Mouse (Mus musculus) lung, postnatal 0 days (tissue): ENCODE data around the gene Hmgcl. TPM values are rescaled to one million over a fixed set of nuclear protein-coding genes. Genes with fewer than 3 reads are reported as not detected.

Experiments
- ATAC-seq: fragments of 200-750 bp; cut with Nextera tagmentation; 2 replicates; pipeline ENCODE4 v1.8.0; 2017; ENCODE audit warnings: moderate library complexity
- DNase-seq: peaks from one replicate; pipeline ENCODE4 v3.0.0-alpha.2; 2016; ENCODE audit warnings: low spot score
- H3K27ac ChIP-seq: fragments of 300-500 bp; sonication (generic); 2 replicates; pipeline ENCODE4 v1.5.1; 2014; ENCODE audit warnings: antibody characterized with exemption, mild to moderate bottlenecking, low read length, mixed read lengths
- H3K27me3 ChIP-seq: fragments of 300-500 bp; sonication (generic); replicated peaks from 2 replicates; pipeline ENCODE4 v1.6.1; 2014; ENCODE audit warnings: low read length, mixed read lengths; ENCODE audit not compliant: insufficient read depth
- H3K36me3 ChIP-seq: fragments of 300-500 bp; sonication (generic); 2 replicates; pipeline ENCODE4 v1.6.1; 2014; ENCODE audit warnings: low read length, mixed read lengths; ENCODE audit not compliant: insufficient read depth
- H3K4me1 ChIP-seq: fragments of 300-500 bp; sonication (generic); 2 replicates; pipeline ENCODE4 v1.6.1; 2014; ENCODE audit warnings: antibody characterized with exemption, low read depth, low read length, mixed read lengths; ENCODE audit not compliant: insufficient read depth
- H3K4me2 ChIP-seq: fragments of 300-500 bp; sonication (generic); replicated peaks from 2 replicates; pipeline ENCODE4 v1.6.1; 2014; ENCODE audit warnings: low read depth, mild to moderate bottlenecking, low read length, moderate library complexity, mixed read lengths
- H3K4me3 ChIP-seq: fragments of 300-500 bp; sonication (generic); 2 replicates; pipeline ENCODE4 v1.5.1; 2014; ENCODE audit warnings: low read depth, low read length
- H3K9ac ChIP-seq: fragments of 300-500 bp; sonication (generic); replicated peaks from 2 replicates; pipeline ENCODE4 v1.6.1; 2014; ENCODE audit warnings: low read depth, mild to moderate bottlenecking
- H3K9me3 ChIP-seq: fragments of 300-500 bp; sonication (generic); 2 replicates; pipeline ENCODE4 v1.6.1; 2016; ENCODE audit warnings: low read length, mixed read lengths
- CTCF ChIP-seq: IDR thresholded peaks from 2 replicates; pipeline ENCODE4 v1.5.1; 2016; ENCODE audit warnings: antibody characterized with exemption, mild to moderate bottlenecking
- EP300 ChIP-seq: IDR thresholded peaks from 2 replicates; pipeline ENCODE4 v1.6.1; 2016; ENCODE audit warnings: antibody characterized with exemption, mild to moderate bottlenecking, control low read depth
- WGBS: fragments of 180-500 bp; shearing (Covaris S2); extraction: QIAGEN DNeasy Blood & Tissue Kit; methylation state at CpG from one replicate; pipeline ENCODE4 v1.1.7; 2014; 5-methylcytosine and 5-hydroxymethylcytosine counted together
- polyA plus RNA-seq: library from polyadenylated mRNA; unstranded; fragments of >200 nt; fragmentation: Nextera tagmentation; extraction: Ambion mirVana; gene quantifications from 2 replicates; pipeline ENCODE4 v1.2.1, GENCODE M21; 2015

The Hmgcl gene
- polyA plus RNA-seq, 1 experiment from 2014 or later = 67.7 TPM

GRCm38 (mm10) chr4:135960717-135961116 lies 14.5 kb downstream of the Hmgcl start:
- peaks cover 21% of the 10 kb centered on the region for H3K36me3 ChIP-seq
- H3K4me2 ChIP-seq = no peak overlapping the region
- peak; percentile 73 for DNase-seq
- no peaks in the 10 kb centered on the region for H3K4me1 ChIP-seq
- no peak for TF ChIP-seq EP300
- peak; percentile 93 for TF ChIP-seq CTCF
- H3K27me3 ChIP-seq = no peaks in the 10 kb centered on the region
- no peak for ATAC-seq
- no peak overlapping the region for H3K9ac ChIP-seq
- 29% methylated on average over 5 of the region's 5 CpGs for WGBS
- no peaks in the 10 kb centered on the region for H3K9me3 ChIP-seq
- no peak overlapping the region for H3K27ac ChIP-seq
- H3K4me3 ChIP-seq = no peak overlapping the region

- H3K27me3 ChIP-seq = no peaks in the 10 kb centered on the region
- H3K9me3 ChIP-seq = no peaks in the 10 kb centered on the region
- H3K4me2 ChIP-seq = no peak overlapping the region
- DNase-seq (no peak), ATAC-seq (no peak)
- no peak overlapping the region for H3K4me3 ChIP-seq
- TF ChIP-seq CTCF = no peak
- no peak for TF ChIP-seq EP300
- H3K36me3 ChIP-seq = peaks cover 14% of the 10 kb centered on the region
- no peak overlapping the region for H3K9ac ChIP-seq
- WGBS = 87% methylated on average over 5 of the region's 5 CpGs
- no peaks in the 10 kb centered on the region for H3K4me1 ChIP-seq
- no peak overlapping the region for H3K27ac ChIP-seq
Measured at GRCm38 (mm10) chr4:135961709-135962108, 15.5 kb downstream of the Hmgcl start.

- Histone ChIP-seq H3K4me3 (no peak overlapping the region), H3K27ac (peak overlapping the region; percentile 97; the same call in 1 of the 2 replicates), H3K4me2 (no peak overlapping the region), H3K4me1 (no peaks in the 10 kb centered on the region), H3K27me3 (no peaks in the 10 kb centered on the region), H3K36me3 (peaks cover 14% of the 10 kb centered on the region; the same call in 1 of the 2 replicates), H3K9me3 (no peaks in the 10 kb centered on the region), H3K9ac (no peak overlapping the region)
- ATAC-seq = no peak
- 90% methylated on average over 7 of the region's 7 CpGs for WGBS
- TF ChIP-seq EP300 = no peak
- TF ChIP-seq CTCF = no peak
- DNase-seq = no peak
Measured at GRCm38 (mm10) chr4:135962198-135962597, 15.9 kb downstream of the Hmgcl start.

GRCm38 (mm10) chr4:135962946-135963345 lies 16.7 kb downstream of the Hmgcl start:
- no peaks in the 10 kb centered on the region for H3K4me1 ChIP-seq
- peak overlapping the region; percentile 98 for H3K4me2 ChIP-seq
- H3K9ac ChIP-seq = peak overlapping the region; percentile 78
- peak overlapping the region; percentile 97 for H3K27ac ChIP-seq
- no peak for TF ChIP-seq CTCF
- H3K9me3 ChIP-seq = no peaks in the 10 kb centered on the region
- peak; percentile 29 for ATAC-seq
- H3K36me3 ChIP-seq = peaks cover 19% of the 10 kb centered on the region
- peak overlapping the region; percentile 66 for H3K4me3 ChIP-seq
- H3K27me3 ChIP-seq = no peaks in the 10 kb centered on the region
- 5% methylated on average over 15 of the region's 15 CpGs for WGBS
- peak; percentile 66 for DNase-seq

GRCm38 (mm10) chr4:135963457-135964193 lies 17.4 kb downstream of the Hmgcl start, which contains the start of gene Gale:
Gene Gale (plus strand): TSS chr4:135963727.
- Histone ChIP-seq H3K4me1 (no peaks in the 10 kb centered on the region), H3K4me3 (peak within 1 kb of the TSS; percentile 66), H3K27me3 (no peaks in the 10 kb centered on the region), H3K27ac (peak within 1 kb of the TSS; percentile 97), H3K4me2 (peak within 1 kb of the TSS; percentile 98), H3K9me3 (no peaks in the 10 kb centered on the region), H3K36me3 (peaks cover 20% of the 10 kb centered on the region), H3K9ac (peak within 1 kb of the TSS; percentile 78)
- peak; percentile 98 for DNase-seq
- ATAC-seq = peak; percentile 93
- TF ChIP-seq EP300 (peak; percentile 83), CTCF (no peak)
- WGBS = 0% methylated on average over 56 of the region's 56 CpGs

GRCm38 (mm10) chr4:135964426-135964825 lies 18.2 kb downstream of the Hmgcl start:
- DNase-seq = peak; percentile 89
- TF ChIP-seq CTCF (peak; percentile 34), EP300 (no peak)
- H3K4me1 ChIP-seq = no peaks in the 10 kb centered on the region
- H3K4me3 ChIP-seq = peak overlapping the region; percentile 66
- WGBS = 2% methylated on average over 12 of the region's 12 CpGs
- H3K4me2 ChIP-seq = peak overlapping the region; percentile 98
- H3K27ac ChIP-seq = peak overlapping the region; percentile 85
- no peaks in the 10 kb centered on the region for H3K9me3 ChIP-seq
- H3K36me3 ChIP-seq = peaks cover 18% of the 10 kb centered on the region
- peak; percentile 78 for ATAC-seq
- H3K9ac ChIP-seq = peak overlapping the region; percentile 78
- no peaks in the 10 kb centered on the region for H3K27me3 ChIP-seq
